Mouse (Mus musculus) limb, embryonic 12.5 days (tissue): ENCODE measurements at regions not wholly inside any gene's neighbourhood (a gene's known extent, or its start where the extent isn't known, plus 50 kb on each side); places are given as distances from the start of the nearest gene placed in this dataset.

Source experiments
- ATAC-seq: fragments of 200-750 bp; cut with Nextera tagmentation; 2 replicates; pipeline ENCODE4 v1.8.0; 2017; ENCODE audit warnings: low read depth, moderate TSS enrichment; ENCODE audit not compliant: insufficient number of reproducible peaks, insufficient read depth, low FRiP score, low TSS enrichment
- H3K27ac ChIP-seq: fragments of 300-500 bp; sonication (generic); 2 replicates; pipeline ENCODE4 v1.5.1; 2016; ENCODE audit warnings: mild to moderate bottlenecking, moderate library complexity
- H3K27me3 ChIP-seq: fragments of 300-500 bp; sonication (generic); 2 replicates; pipeline ENCODE4 v1.6.1; 2016; ENCODE audit warnings: mild to moderate bottlenecking, moderate library complexity
- H3K36me3 ChIP-seq: fragments of 300-500 bp; sonication (generic); 2 replicates; pipeline ENCODE4 v1.6.1; 2016; ENCODE audit warnings: mild to moderate bottlenecking, moderate library complexity
- H3K4me1 ChIP-seq: fragments of 300-500 bp; sonication (generic); replicated peaks from 2 replicates; pipeline ENCODE4 v1.6.1; 2016
- H3K4me2 ChIP-seq: fragments of 300-500 bp; sonication (generic); 2 replicates; pipeline ENCODE4 v1.6.1; 2016; ENCODE audit warnings: mild to moderate bottlenecking, moderate library complexity
- H3K4me3 ChIP-seq: fragments of 300-500 bp; sonication (generic); replicated peaks from 2 replicates; pipeline ENCODE4 v1.5.1; 2016; ENCODE audit warnings: mild to moderate bottlenecking
- H3K9ac ChIP-seq: fragments of 300-500 bp; sonication (generic); replicated peaks from 2 replicates; pipeline ENCODE4 v1.6.1; 2016; ENCODE audit warnings: mild to moderate bottlenecking, moderate library complexity
- H3K9me3 ChIP-seq: fragments of 300-500 bp; sonication (generic); 2 replicates; pipeline ENCODE4 v1.6.1; 2016; ENCODE audit warnings: mild to moderate bottlenecking, moderate library complexity
- WGBS: fragments of 180-500 bp; shearing (Covaris S2); methylation state at CpG from one replicate; pipeline ENCODE4 v1.1.7; 2016; 5-methylcytosine and 5-hydroxymethylcytosine counted together

GRCm38 (mm10) chr2:147454362-147455257 is 92.9 kb downstream of the Pax1 start:
- H3K9me3 ChIP-seq: no peaks in the 10 kb centered on the region
- ATAC-seq: no peak
- no peak overlapping the region for H3K4me3 ChIP-seq
- 75% methylated on average over 18 of the region's 18 CpGs for WGBS
- no peaks in the 10 kb centered on the region for H3K27me3 ChIP-seq
- H3K4me1 ChIP-seq: peaks cover 7% of the 10 kb centered on the region
- H3K36me3 ChIP-seq: no peaks in the 10 kb centered on the region
- no peak overlapping the region for H3K4me2 ChIP-seq
- H3K9ac ChIP-seq: no peak overlapping the region
- H3K27ac ChIP-seq: no peak overlapping the region
